32 mouse cellular contexts compared by ENCODE assay signal in the genomic region with DNA sequence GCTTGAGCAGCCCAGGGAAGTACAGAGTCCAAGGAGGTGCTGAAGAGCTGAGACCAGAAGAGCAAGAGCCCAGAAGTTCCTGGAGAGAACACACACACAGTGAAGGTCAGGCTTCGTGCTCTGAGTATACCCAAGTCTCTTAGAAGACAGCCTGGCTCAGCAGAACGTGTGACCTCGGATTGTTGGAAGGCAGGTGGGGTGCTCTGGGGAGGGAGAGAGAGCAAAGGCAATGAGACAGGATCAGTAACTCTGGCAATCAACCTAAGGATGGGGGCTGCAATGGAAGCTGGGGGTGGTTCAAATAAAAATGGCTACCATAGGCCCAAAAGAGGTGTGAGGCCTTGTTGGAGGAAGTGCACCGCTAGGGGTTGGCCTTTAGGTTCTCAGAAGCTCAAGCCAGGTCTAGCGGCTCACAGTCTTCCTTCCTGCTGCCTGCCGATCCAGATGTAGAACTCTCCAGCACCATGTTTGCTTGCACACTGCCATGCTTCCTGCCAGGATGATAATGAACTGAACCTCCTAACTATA. TPM values are rescaled to one million over a fixed set of nuclear protein-coding genes. Genes with fewer than 3 reads are reported as not detected.
DNase-seq lines count a peak whose midpoint lies in the region; ATAC-seq and TF ChIP-seq lines count a peak whose summit lies in the region.
"Had no signal": no experiment of that assay in that cellular context is flagged by ENCODE, and none has a peak within 500 bp of the region (broad histone marks: within the 10 kb centered on the region; RNA-seq: fewer than 3 reads in every experiment).

No protein-coding gene starts in this region.

- H3K4me2 ChIP-seq in hindbrain, embryonic 11.5 days (replicated peaks; ENCODE audit: low read depth, low read length): no peak overlapping the region
- H3K4me2 ChIP-seq in midbrain, embryonic 11.5 days: no peak overlapping the region
- no peak overlapping the region for H3K4me2 ChIP-seq in midbrain, embryonic 14.5 days (ENCODE audit: low read length)
- no peak overlapping the region for H3K4me2 ChIP-seq in intestine, embryonic 16.5 days (ENCODE audit: low read depth, low read length)
- H3K4me2 ChIP-seq: forebrain, embryonic 15.5 days; heart, embryonic 12.5 days; heart, embryonic 15.5 days; hindbrain, embryonic 12.5 days had no signal

- peaks cover 26% of the 10 kb centered on the region for H3K4me1 ChIP-seq in hindbrain, embryonic 10.5 days (replicated peaks)
- no peaks in the 10 kb centered on the region for H3K4me1 ChIP-seq in hindbrain, embryonic 11.5 days (replicated peaks; ENCODE audit: control insufficient read depth, insufficient read depth, low read length)
- H3K4me1 ChIP-seq in midbrain, embryonic 11.5 days (ENCODE audit: control insufficient read depth, insufficient read depth, low read length): no peaks in the 10 kb centered on the region
- no peaks in the 10 kb centered on the region for H3K4me1 ChIP-seq in midbrain, embryonic 14.5 days (ENCODE audit: control insufficient read depth, insufficient read depth, low read length)
- H3K4me1 ChIP-seq in intestine, embryonic 16.5 days (ENCODE audit: control insufficient read depth, insufficient read depth, low read length): peaks cover 23% of the 10 kb centered on the region

- 0 out of 2 replicates have a peak overlapping the region, but pooled peaks have one; percentile 2 for H3K27ac ChIP-seq in gastrocnemius, adult 2 months
- peak overlapping the region; percentile 40; the same call in 1 of the 2 replicates for H3K27ac ChIP-seq in hindbrain, embryonic 10.5 days
- no peak overlapping the region for H3K27ac ChIP-seq in hindbrain, embryonic 11.5 days (ENCODE audit: low read depth, low read length)
- H3K27ac ChIP-seq in midbrain, embryonic 11.5 days (ENCODE audit: low read depth, low read length): no peak overlapping the region
- H3K27ac ChIP-seq in midbrain, embryonic 14.5 days (replicated peaks; ENCODE audit: low read depth, low read length): no peak overlapping the region
- peak overlapping the region; percentile 14; the same call in 1 of the 2 replicates for H3K27ac ChIP-seq in intestine, embryonic 16.5 days (ENCODE audit: low read length)
- H3K27ac ChIP-seq: forebrain, embryonic 10.5 days; forebrain, embryonic 15.5 days; heart, embryonic 15.5 days; hindbrain, embryonic 12.5 days; hindbrain, postnatal 0 days had no signal

- 83% methylated on average over 6 of the region's 6 CpGs for WGBS in hindbrain, embryonic 10.5 days
- 86% methylated on average over 6 of the region's 6 CpGs for WGBS in hindbrain, embryonic 11.5 days
- 87% methylated on average over 6 of the region's 6 CpGs for WGBS in midbrain, embryonic 11.5 days
- 87% methylated on average over 6 of the region's 6 CpGs for WGBS in midbrain, embryonic 14.5 days
- 80% methylated on average over 6 of the region's 6 CpGs for WGBS in intestine, embryonic 16.5 days

- no peaks in the 10 kb centered on the region for H3K36me3 ChIP-seq in hindbrain, embryonic 10.5 days
- H3K36me3 ChIP-seq in hindbrain, embryonic 11.5 days (ENCODE audit: control insufficient read depth, insufficient read depth, low read length): no peaks in the 10 kb centered on the region
- H3K36me3 ChIP-seq in midbrain, embryonic 11.5 days (ENCODE audit: control insufficient read depth, insufficient read depth, low read length): no peaks in the 10 kb centered on the region
- no peaks in the 10 kb centered on the region for H3K36me3 ChIP-seq in midbrain, embryonic 14.5 days (ENCODE audit: control insufficient read depth, insufficient read depth, low read length)
- H3K36me3 ChIP-seq in intestine, embryonic 16.5 days (ENCODE audit: control insufficient read depth, insufficient read depth, low read length): no peaks in the 10 kb centered on the region
- H3K36me3 ChIP-seq: forebrain, embryonic 10.5 days; forebrain, embryonic 15.5 days; heart, embryonic 12.5 days; heart, embryonic 15.5 days; hindbrain, embryonic 12.5 days had no signal

- intact Hi-C loops in gastrocnemius, adult 2 months (cut with DNase I): no loop called here

- H3K9me3 ChIP-seq in hindbrain, embryonic 10.5 days: no peaks in the 10 kb centered on the region
- H3K9me3 ChIP-seq in hindbrain, embryonic 11.5 days (ENCODE audit: control insufficient read depth, low read length): no peaks in the 10 kb centered on the region
- no peaks in the 10 kb centered on the region for H3K9me3 ChIP-seq in midbrain, embryonic 11.5 days (ENCODE audit: control insufficient read depth, low read length)
- H3K9me3 ChIP-seq in midbrain, embryonic 14.5 days (ENCODE audit: control insufficient read depth, low read length): no peaks in the 10 kb centered on the region
- no peaks in the 10 kb centered on the region for H3K9me3 ChIP-seq in intestine, embryonic 16.5 days (ENCODE audit: control insufficient read depth, low read length)
- H3K9me3 ChIP-seq: forebrain, embryonic 10.5 days; forebrain, embryonic 15.5 days; heart, embryonic 12.5 days; heart, embryonic 15.5 days; hindbrain, embryonic 12.5 days had no signal

- no peak for TF ChIP-seq CTCF in gastrocnemius, adult 2 months (IDR thresholded peaks at IDR 0.05)

- no peak overlapping the region for H3K9ac ChIP-seq in hindbrain, embryonic 11.5 days (ENCODE audit: low read depth, low read length)
- H3K9ac ChIP-seq in midbrain, embryonic 11.5 days (ENCODE audit: low read length): no peak overlapping the region
- H3K9ac ChIP-seq in midbrain, embryonic 14.5 days (replicated peaks; ENCODE audit: low read length): no peak overlapping the region
- no peak overlapping the region for H3K9ac ChIP-seq in intestine, embryonic 16.5 days (ENCODE audit: low read depth, low read length)
- H3K9ac ChIP-seq: forebrain, embryonic 15.5 days; heart, embryonic 12.5 days; heart, embryonic 15.5 days; hindbrain, embryonic 12.5 days had no signal

- ATAC-seq in hindbrain, embryonic 11.5 days (ENCODE audit: low FRiP score): no peak
- no peak for ATAC-seq in midbrain, embryonic 11.5 days (ENCODE audit: low FRiP score)
- ATAC-seq in midbrain, embryonic 14.5 days (ENCODE audit: low FRiP score, low TSS enrichment): no peak
- ATAC-seq in intestine, embryonic 16.5 days: no peak
- ATAC-seq: forebrain, embryonic 15.5 days; hindbrain, postnatal 0 days; inflammation-experienced regulatory T-cells, adult 6 months had no signal

- H3K27me3 ChIP-seq in hindbrain, embryonic 10.5 days (ENCODE audit: insufficient read depth, poor library complexity, severe bottlenecking): no peaks in the 10 kb centered on the region
- H3K27me3 ChIP-seq in hindbrain, embryonic 11.5 days (ENCODE audit: control insufficient read depth, insufficient read depth, low read length): no peaks in the 10 kb centered on the region
- no peaks in the 10 kb centered on the region for H3K27me3 ChIP-seq in midbrain, embryonic 11.5 days (ENCODE audit: control insufficient read depth, insufficient read depth, low read length)
- H3K27me3 ChIP-seq in midbrain, embryonic 14.5 days (ENCODE audit: control insufficient read depth, insufficient read depth, low read length): no peaks in the 10 kb centered on the region
- H3K27me3 ChIP-seq in intestine, embryonic 16.5 days (replicated peaks; ENCODE audit: control insufficient read depth, insufficient read depth, low read length): no peaks in the 10 kb centered on the region
- H3K27me3 ChIP-seq: forebrain, embryonic 15.5 days; hindbrain, embryonic 12.5 days had no signal

- no peak overlapping the region for H3K4me3 ChIP-seq in gastrocnemius, adult 2 months
- H3K4me3 ChIP-seq in hindbrain, embryonic 10.5 days: no peak overlapping the region
- no peak overlapping the region for H3K4me3 ChIP-seq in hindbrain, embryonic 11.5 days (ENCODE audit: low read depth, low read length)
- H3K4me3 ChIP-seq in midbrain, embryonic 11.5 days (ENCODE audit: low read depth, low read length): no peak overlapping the region
- no peak overlapping the region for H3K4me3 ChIP-seq in midbrain, embryonic 14.5 days (replicated peaks; ENCODE audit: low read depth, low read length)
- H3K4me3 ChIP-seq in intestine, embryonic 16.5 days (ENCODE audit: low read length): no peak overlapping the region
- H3K4me3 ChIP-seq: forebrain, embryonic 10.5 days; forebrain, embryonic 15.5 days; heart, embryonic 12.5 days; heart, embryonic 15.5 days; hindbrain, embryonic 12.5 days had no signal

- DNase-seq in gastrocnemius, adult 2 months: no peak
- DNase-seq in gastrocnemius, adult 18-20 months (ENCODE audit: low spot score): no peak
- no peak for DNase-seq in hindbrain, embryonic 10.5 days (ENCODE audit: low spot score)
- no peak for DNase-seq in hindbrain, embryonic 11.5 days (ENCODE audit: low spot score)
- peak; percentile 61 for DNase-seq in midbrain, embryonic 11.5 days (ENCODE audit: low spot score, missing footprints)
- DNase-seq in midbrain, embryonic 14.5 days: no peak
- no peak for DNase-seq in ovary, postnatal 14 days (ENCODE audit: low spot score)
- DNase-seq: adrenal gland, adult 8-10 months; adrenal gland, postnatal 25 days; B cell, adult 2 months; cerebellum, adult 18-20 months; cerebellum, adult 9-10 months; cerebellum, postnatal 14 days; gastrocnemius, postnatal 14 days; heart, postnatal 10 days; heart, postnatal 36 days; kidney, adult 18-20 months had no signal

RNA-seq across cellular contexts. Expression of gene Mlph, which starts 13.1 kb away (rescaled TPM):
- total RNA-seq in gastrocnemius, adult 2 months (2021): under 1 TPM; 0.20 to 0.25 TPM
- total RNA-seq in gastrocnemius, adult 18-20 months (2021): under 1 TPM; 0.21 to 0.32 TPM
- polyA plus RNA-seq in hindbrain, embryonic 10.5 days (2016; fragmentation: Nextera tagmentation; extraction: Ambion mirVana): 0.14 and 0.32 TPM in 2 replicates
- 0.03 TPM in 1 of 2 replicates, not detected in the other for polyA plus RNA-seq in hindbrain, embryonic 11.5 days (2014; fragmentation: Nextera tagmentation; extraction: Ambion mirVana)
- 0.10 and 0.33 TPM in 2 replicates for polyA plus RNA-seq in midbrain, embryonic 11.5 days (2014; fragmentation: Nextera tagmentation; extraction: Ambion mirVana)
- 0.12 and 0.42 TPM in 2 replicates for polyA plus RNA-seq in midbrain, embryonic 14.5 days (2014; fragmentation: Nextera tagmentation; extraction: Ambion mirVana)
- polyA plus RNA-seq in intestine, embryonic 16.5 days (2015; fragmentation: Nextera tagmentation; extraction: Ambion mirVana): 3.2 and 3.3 TPM in 2 replicates
- polyA plus RNA-seq: inflammation-experienced regulatory T-cells, adult 6 months had no signal

RNA-seq across cellular contexts. Expression of gene Prlh, which starts 51.2 kb away (rescaled TPM):
- not detected for total RNA-seq in gastrocnemius, adult 2 months (2021)
- not detected for total RNA-seq in gastrocnemius, adult 18-20 months (2021)
- polyA plus RNA-seq in hindbrain, embryonic 10.5 days (2016; fragmentation: Nextera tagmentation; extraction: Ambion mirVana): not detected in 2 replicates
- not detected in 2 replicates for polyA plus RNA-seq in hindbrain, embryonic 11.5 days (2014; fragmentation: Nextera tagmentation; extraction: Ambion mirVana)
- not detected in 2 replicates for polyA plus RNA-seq in midbrain, embryonic 11.5 days (2014; fragmentation: Nextera tagmentation; extraction: Ambion mirVana)
- not detected in 2 replicates for polyA plus RNA-seq in midbrain, embryonic 14.5 days (2014; fragmentation: Nextera tagmentation; extraction: Ambion mirVana)
- polyA plus RNA-seq in intestine, embryonic 16.5 days (2015; fragmentation: Nextera tagmentation; extraction: Ambion mirVana): not detected in 2 replicates
- total RNA-seq: adrenal gland, adult 8-10 months; adrenal gland, postnatal 25 days; ES-E14; gastrocnemius, postnatal 14 days; gastrocnemius, postnatal 4 days; heart, adult 8-10 months; heart, postnatal 10 days; heart, postnatal 36 days; hindbrain, postnatal 0 days had no signal
- polyA plus RNA-seq: brain, embryonic 14.5 days; embryonic facial prominence, embryonic 11.5 days; embryonic facial prominence, embryonic 14.5 days; forebrain, embryonic 10.5 days; forebrain, embryonic 15.5 days; heart, embryonic 12.5 days; heart, embryonic 15.5 days; hindbrain, embryonic 12.5 days; inflammation-experienced regulatory T-cells, adult 6 months; kidney, embryonic 16.5 days had no signal

RNA-seq across cellular contexts. Expression of gene Col6a3, which starts 58.0 kb away (rescaled TPM):
- total RNA-seq in gastrocnemius, adult 2 months (2021): 10 to 100 TPM; 21.6 to 51.5 TPM
- total RNA-seq in gastrocnemius, adult 18-20 months (2021): 10 to 100 TPM; 24.8 to 30.5 TPM
- 4.1 and 4.7 TPM in 2 replicates for polyA plus RNA-seq in hindbrain, embryonic 10.5 days (2016; fragmentation: Nextera tagmentation; extraction: Ambion mirVana)
- polyA plus RNA-seq in hindbrain, embryonic 11.5 days (2014; fragmentation: Nextera tagmentation; extraction: Ambion mirVana): 9.2 and 12.5 TPM in 2 replicates
- polyA plus RNA-seq in midbrain, embryonic 11.5 days (2014; fragmentation: Nextera tagmentation; extraction: Ambion mirVana): 6.5 and 6.7 TPM in 2 replicates
- polyA plus RNA-seq in midbrain, embryonic 14.5 days (2014; fragmentation: Nextera tagmentation; extraction: Ambion mirVana): 0.72 and 6.9 TPM in 2 replicates
- polyA plus RNA-seq in intestine, embryonic 16.5 days (2015; fragmentation: Nextera tagmentation; extraction: Ambion mirVana): 61.9 and 70.6 TPM in 2 replicates

Comparison
In these comparisons a context has a peak if more than half of its experiments do, and no peak if none do; other contexts are left out.
1. H3K27ac ChIP-seq: peak in gastrocnemius, adult 2 months (single experiment), hindbrain, embryonic 10.5 days (single experiment) and intestine, embryonic 16.5 days (single experiment); none in hindbrain, embryonic 11.5 days (single experiment), midbrain, embryonic 11.5 days (single experiment) and midbrain, embryonic 14.5 days (single experiment).